Comparison of ENCODE assay signal across 26 mouse cellular contexts in the genomic region with DNA sequence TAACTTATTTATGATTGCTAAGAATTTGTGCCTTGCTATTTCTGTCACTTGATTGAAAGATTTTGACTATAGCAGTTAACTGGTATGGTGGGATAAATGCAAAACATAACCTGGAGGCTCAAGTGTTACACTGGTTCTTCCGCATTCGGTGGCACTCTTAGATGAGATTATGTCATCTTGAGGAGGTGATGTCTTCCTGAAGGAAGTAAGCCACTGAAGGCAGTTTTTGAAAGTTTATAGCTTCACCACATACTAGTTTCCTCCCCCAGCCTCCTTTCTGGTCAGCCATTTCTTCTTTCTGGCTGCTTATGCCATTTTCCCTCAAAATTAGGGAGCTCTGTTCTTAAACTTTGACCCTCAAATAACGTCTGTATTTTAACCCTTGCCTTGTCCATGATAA.
DNase-seq lines count a peak whose midpoint lies in the region; ATAC-seq lines count a peak whose summit lies in the region.
"Had no signal": no experiment of that assay in that cellular context is flagged by ENCODE, and none has a peak within 500 bp of the region (broad histone marks: within the 10 kb centered on the region; RNA-seq: fewer than 3 reads in every experiment).

No protein-coding gene starts in this region.

- no peaks in the 10 kb centered on the region for H3K27me3 ChIP-seq in forebrain, embryonic 11.5 days (ENCODE audit: control insufficient read depth, insufficient read depth, low read length)
- H3K27me3 ChIP-seq: CH12.LX; embryonic facial prominence, embryonic 13.5 days; embryonic facial prominence, embryonic 15.5 days; forebrain, embryonic 13.5 days; forebrain, embryonic 15.5 days had no signal

- no peak overlapping the region for H3K27ac ChIP-seq in forebrain, embryonic 11.5 days (ENCODE audit: low read depth, low read length)
- H3K27ac ChIP-seq: embryonic facial prominence, embryonic 13.5 days; embryonic facial prominence, embryonic 15.5 days; forebrain, embryonic 10.5 days; forebrain, embryonic 13.5 days; forebrain, embryonic 15.5 days had no signal

- WGBS in forebrain, embryonic 11.5 days = 82% methylated on average over 3 of the region's 3 CpGs

- peak; percentile 78 for ATAC-seq in common myeloid progenitor, adult 5-6 weeks (replicated peaks; ENCODE audit: low read depth, poor library complexity, severe bottlenecking)
- ATAC-seq in megakaryocyte progenitor cell, adult 5-6 weeks (replicated peaks; ENCODE audit: poor library complexity) = peak; percentile 46; the same call in 1 of the 2 replicates
- no peak for ATAC-seq in forebrain, embryonic 11.5 days (replicated peaks; ENCODE audit: low FRiP score)
- ATAC-seq: activated CD4-positive, CD25-positive, alpha-beta regulatory T cell, adult 4 months; CD4-positive, CD25-positive, alpha-beta regulatory T cell, adult 4 months; forebrain, embryonic 13.5 days; forebrain, embryonic 15.5 days; forebrain, postnatal 0 days; Patski had no signal

- no peak overlapping the region for H3K9ac ChIP-seq in forebrain, embryonic 11.5 days (ENCODE audit: low read length)
- H3K9ac ChIP-seq: embryonic facial prominence, embryonic 13.5 days; embryonic facial prominence, embryonic 15.5 days; forebrain, embryonic 13.5 days; forebrain, embryonic 15.5 days; forebrain, postnatal 0 days had no signal

- no peak overlapping the region for H3K4me2 ChIP-seq in forebrain, embryonic 11.5 days (ENCODE audit: low read depth, low read length, severe bottlenecking)
- H3K4me2 ChIP-seq: embryonic facial prominence, embryonic 13.5 days; embryonic facial prominence, embryonic 15.5 days; forebrain, embryonic 13.5 days; forebrain, embryonic 15.5 days had no signal

- no peaks in the 10 kb centered on the region for H3K9me3 ChIP-seq in forebrain, embryonic 11.5 days (ENCODE audit: control insufficient read depth, low read length)
- H3K9me3 ChIP-seq: embryonic facial prominence, embryonic 13.5 days; embryonic facial prominence, embryonic 15.5 days; forebrain, embryonic 10.5 days; forebrain, embryonic 13.5 days; forebrain, embryonic 15.5 days; G1E had no signal

- peak; percentile 56 for DNase-seq in 416B (ENCODE audit: low read depth)
- no peak for DNase-seq in forebrain, embryonic 11.5 days (ENCODE audit: low spot score)
- DNase-seq in layer of hippocampus, postnatal 10 days (ENCODE audit: low spot score in 2 of 2) = no peak
- DNase-seq: adrenal gland, adult 8-10 months; adrenal gland, postnatal 14 days; B cell, adult 2 months; cerebellum, adult 11-12 months; cerebellum, adult 2 months; cerebellum, adult 9-10 months; cerebellum, postnatal 10 days; cerebellum, postnatal 25 days; embryo, embryonic 11 days; forebrain, postnatal 0 days had no signal

- no peaks in the 10 kb centered on the region for H3K36me3 ChIP-seq in forebrain, embryonic 11.5 days (ENCODE audit: control insufficient read depth, insufficient read depth, low read length)
- H3K36me3 ChIP-seq: embryonic facial prominence, embryonic 13.5 days; embryonic facial prominence, embryonic 15.5 days; forebrain, embryonic 10.5 days; forebrain, embryonic 15.5 days; G1E had no signal

- no peak overlapping the region for H3K4me3 ChIP-seq in forebrain, embryonic 11.5 days (ENCODE audit: low read depth, low read length)
- H3K4me3 ChIP-seq: embryonic facial prominence, embryonic 13.5 days; embryonic facial prominence, embryonic 15.5 days; erythroblast, embryonic 14.5 days; forebrain, embryonic 10.5 days; forebrain, embryonic 13.5 days; forebrain, embryonic 15.5 days had no signal

- no peaks in the 10 kb centered on the region for H3K4me1 ChIP-seq in forebrain, embryonic 11.5 days (replicated peaks; ENCODE audit: control insufficient read depth, insufficient read depth, low read length)
- H3K4me1 ChIP-seq: embryonic facial prominence, embryonic 13.5 days; embryonic facial prominence, embryonic 15.5 days; forebrain, embryonic 13.5 days; forebrain, embryonic 15.5 days had no signal
